Mouse (Mus musculus) CH12.LX (cell line): ENCODE measurements around the gene Reep6.
A peak's percentile ranks its signal among the peaks of the same experiment; 100 is the strongest.

Experiments
- CTCF ChIP-seq, 2 experiments: IDR thresholded peaks in 1 of 2; conservative IDR thresholded peaks in 1 of 2; 2 replicates each; pipeline ENCODE4 v1.5.1; 2011 to 2012; ENCODE audit warnings: low read depth in 2 of 2, low read length in 2 of 2, improper control_type of control experiment in 1 of 2, inconsistent platforms in 1 of 2, mild to moderate bottlenecking in 1 of 2, moderate library complexity in 1 of 2
- EP300 ChIP-seq: IDR thresholded peaks from 2 replicates; pipeline ENCODE4 v1.6.1; 2011; ENCODE audit warnings: low read length, improper control_type of control experiment
- MAX ChIP-seq: IDR thresholded peaks from 2 replicates; pipeline ENCODE4 v1.6.1; 2011; ENCODE audit warnings: low read length, improper control_type of control experiment
- MAZ ChIP-seq: IDR thresholded peaks from 2 replicates; pipeline ENCODE4 v1.6.1; 2012; ENCODE audit warnings: low read depth, mild to moderate bottlenecking, inconsistent platforms, low read length, improper control_type of control experiment, moderate library complexity
- POLR2A ChIP-seq: IDR thresholded peaks from 2 replicates; pipeline ENCODE4 v1.6.1; 2011; ENCODE audit warnings: low read depth, mild to moderate bottlenecking, improper control_type of control experiment, low read length
- SMC3 ChIP-seq: IDR thresholded peaks from 2 replicates; pipeline ENCODE4 v1.6.1; 2011; ENCODE audit warnings: low read depth, low read length, improper control_type of control experiment
- USF1 ChIP-seq: IDR thresholded peaks from 2 replicates; pipeline ENCODE4 v1.6.1; 2014; ENCODE audit warnings: low read depth, mild to moderate bottlenecking, inconsistent platforms, low read length, improper control_type of control experiment
- ZNF384 ChIP-seq: IDR thresholded peaks from 2 replicates; pipeline ENCODE4 v1.6.1; 2012; ENCODE audit warnings: low read depth, low read length, improper control_type of control experiment, inconsistent platforms

GRCm38 (mm10) chr10:80292251-80293146 lies 37.3 kb upstream of the Reep6 start, which contains the start of gene Rps15:
- TF ChIP-seq CTCF (conservative IDR thresholded peaks at IDR 0.05 in 1 of 2, IDR thresholded peaks at IDR 0.05 in 1 of 2; ENCODE audit: low read depth in 2 of 2, low read length in 2 of 2) (peak in 1 of 2 experiments; percentile 85; a peak in 2 of 4 replicates), MAX (peak; percentile 90), ZNF384 (no peak), POLR2A (peak; percentile 99), MAZ (peak; percentile 70; the same call in 1 of the 2 replicates), SMC3 (peak; percentile 31; the same call in 1 of the 2 replicates), USF1 (no peak), EP300 (no peak)
